Mouse (Mus musculus) lung, postnatal 0 days (tissue): ENCODE data around the gene Prkar1a.

ENCODE experiments used
- CTCF ChIP-seq: IDR thresholded peaks from 2 replicates; pipeline ENCODE4 v1.5.1; 2016; ENCODE audit warnings: antibody characterized with exemption, mild to moderate bottlenecking
- EP300 ChIP-seq: IDR thresholded peaks from 2 replicates; pipeline ENCODE4 v1.6.1; 2016; ENCODE audit warnings: antibody characterized with exemption, mild to moderate bottlenecking, control low read depth

DNA sequence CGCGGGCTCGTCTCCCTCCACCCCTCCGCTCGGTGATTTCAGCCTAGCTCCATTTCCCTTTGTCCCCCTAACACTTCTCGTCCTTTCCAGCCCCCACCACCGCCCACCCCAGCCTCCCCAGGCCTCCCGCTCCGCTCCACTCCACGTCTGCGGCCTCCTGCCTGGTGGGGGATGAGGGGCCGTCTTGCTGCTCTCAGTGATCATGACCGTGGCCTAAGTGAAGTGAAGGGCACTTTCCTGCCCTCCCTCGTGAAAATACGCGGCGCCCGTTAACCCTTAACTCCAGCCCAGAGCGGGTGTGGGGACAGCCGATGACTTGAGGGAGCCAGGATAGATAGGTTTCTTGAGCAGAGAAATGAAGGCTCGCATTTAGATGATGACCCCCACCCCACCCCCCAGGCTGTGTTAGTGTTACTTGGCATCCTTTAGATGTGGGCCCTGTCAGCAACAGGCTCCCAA, 2.4 kb downstream of the Prkar1a start:
- no peak for TF ChIP-seq CTCF
- TF ChIP-seq EP300: no peak
